Mouse (Mus musculus): ENCODE results near the gene Pkp1.

The Pkp1 gene

GRCm38 (mm10) chr1:135918644-135919407 is at the start of gene Pkp1:
Gene Pkp1 (minus strand): TSS chr1:135919207.
- no peak for DNase-seq

GRCm38 (mm10) chr1:135967739-135968138 is 48.7 kb upstream of the Pkp1 start:
- DNase-seq = no peak

GRCm38 (mm10) chr1:135964561-135964960 is 45.6 kb upstream of the Pkp1 start:
- no peak for DNase-seq

GRCm38 (mm10) chr1:135963177-135963576 is 44.2 kb upstream of the Pkp1 start:
- DNase-seq = no peak

DNA sequence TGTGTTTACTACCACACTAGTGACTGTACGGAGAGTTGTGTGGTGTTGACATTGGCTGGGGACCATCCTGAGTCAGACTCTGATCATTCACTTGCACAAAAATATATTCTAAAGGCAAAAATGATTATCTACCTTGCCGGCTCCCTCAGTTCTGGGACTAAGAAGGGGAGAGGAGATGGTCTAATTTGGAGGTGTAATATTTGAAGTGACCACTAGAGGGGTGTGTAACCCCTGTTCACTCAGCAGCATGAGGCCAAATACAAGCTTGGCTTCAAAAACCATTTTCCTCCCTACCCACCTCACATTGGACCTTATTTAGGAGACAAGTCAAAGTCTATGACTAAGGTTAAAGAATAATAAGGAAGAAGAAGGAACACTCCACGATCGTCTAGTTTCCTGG is 39.5 kb upstream of the Pkp1 start:
- peak; percentile 44 for DNase-seq

GRCm38 (mm10) chr1:135948871-135949270 is 29.9 kb upstream of the Pkp1 start:
- no peak for DNase-seq

DNA sequence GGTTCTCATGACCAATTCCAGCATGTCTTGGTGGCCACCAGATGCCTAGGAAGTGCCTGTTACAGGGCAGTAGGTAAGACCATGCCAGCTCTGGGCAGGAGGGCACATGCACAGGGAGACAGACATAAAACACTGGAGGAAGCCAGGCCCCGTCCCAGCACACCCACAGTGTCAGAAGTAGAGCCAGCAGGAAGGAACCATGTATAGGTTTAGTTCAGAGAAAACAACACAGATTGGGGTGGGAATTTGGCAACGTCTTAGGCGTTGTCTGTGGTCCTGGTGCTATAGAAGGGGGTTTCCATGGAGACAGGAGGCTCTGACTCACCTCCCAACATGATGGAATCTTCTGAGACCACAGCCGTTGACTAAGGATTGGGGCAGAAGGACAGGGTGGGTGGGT is 27.2 kb upstream of the Pkp1 start:
- DNase-seq = no peak

GRCm38 (mm10) chr1:135945711-135946110 is 26.7 kb upstream of the Pkp1 start:
- DNase-seq = peak; percentile 64

DNA sequence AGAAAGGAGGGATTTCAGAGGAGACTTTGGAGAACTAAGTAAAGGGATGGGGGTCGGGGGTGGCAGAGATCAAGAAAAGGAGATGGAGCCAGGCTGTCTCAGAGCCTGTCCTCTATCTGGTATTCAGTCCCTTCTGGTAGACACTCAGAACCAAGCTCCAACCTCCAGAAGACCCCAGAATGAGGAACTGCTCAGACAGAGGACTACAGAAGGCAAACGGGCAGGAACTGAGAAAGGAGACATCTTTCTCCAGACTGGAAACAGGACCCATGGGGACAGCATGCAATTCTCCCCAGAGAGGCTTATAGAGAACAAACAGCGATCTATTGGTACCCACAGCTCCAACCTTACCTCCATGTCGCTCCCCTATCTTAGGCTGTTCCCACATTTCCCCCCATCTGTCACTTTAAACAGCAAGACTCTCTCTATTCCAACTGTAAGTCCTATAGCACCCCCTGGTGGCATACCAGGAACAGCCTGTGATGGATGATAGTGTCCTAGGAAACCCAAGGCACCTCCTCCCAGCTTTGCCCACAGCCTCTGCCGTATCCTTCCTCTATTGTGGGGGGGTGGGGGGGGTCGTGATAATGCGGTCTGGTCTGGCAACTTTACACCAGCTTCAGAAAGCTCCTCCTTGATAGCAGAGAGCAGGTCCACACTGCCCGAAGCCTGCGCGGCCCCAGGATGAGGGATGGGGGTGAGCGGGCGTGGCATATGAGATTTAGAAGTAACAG is 25.7 kb upstream of the Pkp1 start:
- peak; percentile 79 for DNase-seq

DNA sequence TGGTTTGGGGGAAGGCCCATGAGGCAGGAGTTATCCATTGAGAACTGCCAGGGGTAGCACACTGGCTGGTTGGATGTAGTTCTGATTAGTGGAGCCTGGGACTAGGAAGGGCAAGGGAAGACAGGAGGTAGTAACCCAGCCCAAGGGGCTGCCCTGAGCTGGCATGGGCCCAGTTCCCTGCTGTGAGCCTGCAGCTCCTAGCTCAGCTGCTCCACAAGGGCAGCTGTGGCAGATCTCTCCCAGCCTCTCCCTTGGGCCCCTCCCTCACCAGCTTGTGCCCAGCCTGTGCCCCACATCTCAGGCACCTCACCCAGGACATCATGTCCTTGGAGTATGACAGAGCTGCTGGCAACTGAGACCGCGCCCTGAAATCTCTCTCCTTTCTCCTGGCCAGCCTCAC is 24.7 kb upstream of the Pkp1 start:
- DNase-seq = no peak

DNA sequence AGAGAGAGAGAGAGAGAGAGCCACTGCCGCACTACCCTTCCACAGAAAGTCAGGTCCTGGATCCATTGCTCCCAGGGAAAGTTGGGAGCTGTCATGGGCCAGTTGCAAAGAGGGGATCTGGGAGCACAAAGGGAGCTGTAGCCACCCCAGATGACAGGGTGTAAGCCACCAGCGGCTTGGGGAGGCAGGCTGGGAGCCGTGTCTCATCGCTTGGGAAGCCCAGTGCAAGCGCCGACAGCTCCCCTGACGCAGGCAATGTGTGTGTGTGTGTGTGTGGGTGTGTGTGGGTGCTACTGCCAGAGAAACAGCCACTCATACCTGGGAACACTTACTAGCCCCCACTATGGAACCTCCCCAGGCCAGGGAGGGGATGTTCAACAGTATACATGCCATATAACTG is 23.1 kb upstream of the Pkp1 start:
- no peak for DNase-seq

DNA sequence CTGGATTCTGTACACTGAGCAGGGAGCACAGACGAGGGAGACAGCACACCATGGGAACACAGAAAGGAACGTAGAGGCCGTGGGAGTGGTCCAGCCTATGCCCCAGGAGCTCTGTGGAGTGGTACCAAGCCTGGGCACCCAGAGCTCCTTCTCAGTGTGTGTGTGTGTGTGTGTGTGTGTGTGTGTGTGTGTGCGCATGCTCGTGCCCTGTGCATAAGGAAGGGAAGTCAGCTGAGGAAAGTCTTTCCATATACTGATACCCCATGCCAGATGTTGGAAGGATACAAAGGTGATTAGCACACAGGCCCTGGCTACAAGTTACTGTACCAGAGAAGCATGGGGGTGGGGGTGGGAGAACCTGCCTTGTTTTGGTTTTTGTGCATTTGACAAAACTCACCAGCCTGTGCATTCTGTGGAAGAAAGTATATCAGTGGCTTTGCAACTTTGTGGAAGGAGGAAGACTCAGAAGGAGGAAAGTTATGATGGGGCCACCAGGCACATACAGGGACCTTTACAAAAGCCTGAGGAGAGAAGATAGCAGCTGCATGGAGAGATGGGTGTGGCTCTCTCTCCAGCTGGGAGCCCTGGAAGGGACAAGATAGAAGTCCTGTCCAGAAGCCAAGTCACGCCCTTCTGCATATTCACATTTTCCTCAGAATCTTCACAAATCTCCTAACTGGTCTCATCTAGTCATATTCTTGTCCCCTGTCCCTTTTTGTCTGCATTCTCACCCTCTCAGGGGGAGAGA is 22.4 kb upstream of the Pkp1 start:
- no peak for DNase-seq

DNA sequence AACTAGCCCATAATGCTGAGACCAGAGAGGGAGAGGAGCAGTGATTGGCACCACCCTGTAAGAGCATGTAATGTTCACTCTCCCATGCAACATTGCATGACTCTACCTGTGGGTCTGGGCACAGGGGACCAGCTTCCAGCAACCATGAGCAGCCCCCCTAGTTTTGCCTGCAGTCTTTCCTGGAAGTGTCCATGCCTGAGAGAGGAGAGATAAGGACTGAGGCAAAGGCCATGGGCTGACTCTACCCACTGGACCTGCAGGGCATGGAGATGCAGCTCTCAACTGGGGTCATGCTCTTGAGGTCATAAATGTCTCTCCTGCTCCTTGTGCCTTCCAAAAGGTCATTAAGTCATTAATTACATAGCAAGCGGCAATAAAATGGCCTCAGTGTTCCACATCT is 17.1 kb upstream of the Pkp1 start:
- DNase-seq = no peak

DNA sequence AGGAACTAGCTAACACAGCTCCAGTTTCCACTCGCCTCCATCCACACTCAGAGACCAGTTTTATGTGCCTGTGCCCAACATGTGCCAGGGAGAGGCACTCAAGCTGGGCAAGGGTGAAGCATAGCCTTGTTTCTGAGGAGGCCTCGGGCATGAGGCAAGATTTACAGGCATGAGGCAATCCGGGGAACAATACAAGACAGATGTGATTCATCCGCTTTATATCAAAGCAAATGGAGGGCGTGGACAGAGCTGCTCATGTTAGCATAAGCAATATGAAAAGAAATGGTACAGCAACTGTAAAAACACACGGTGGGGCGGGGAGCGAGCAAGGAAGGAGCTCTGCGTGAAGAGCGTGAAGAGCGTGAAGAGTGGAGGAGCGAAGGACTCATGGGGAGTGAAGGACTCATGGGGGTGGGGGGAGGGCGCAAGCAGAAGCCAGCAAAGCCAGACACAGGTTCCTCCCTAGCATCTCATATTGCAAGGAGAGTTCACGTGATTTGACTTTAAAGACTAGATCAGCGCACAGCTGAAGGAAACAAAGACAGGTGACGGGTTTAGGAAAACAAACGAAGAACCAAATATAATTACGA is 14.8 kb upstream of the Pkp1 start:
- DNase-seq = no peak

GRCm38 (mm10) chr1:135929876-135930275 is 10.9 kb upstream of the Pkp1 start:
- DNase-seq = no peak

GRCm38 (mm10) chr1:135925848-135926247 is 6.8 kb upstream of the Pkp1 start:
- DNase-seq = no peak

DNA sequence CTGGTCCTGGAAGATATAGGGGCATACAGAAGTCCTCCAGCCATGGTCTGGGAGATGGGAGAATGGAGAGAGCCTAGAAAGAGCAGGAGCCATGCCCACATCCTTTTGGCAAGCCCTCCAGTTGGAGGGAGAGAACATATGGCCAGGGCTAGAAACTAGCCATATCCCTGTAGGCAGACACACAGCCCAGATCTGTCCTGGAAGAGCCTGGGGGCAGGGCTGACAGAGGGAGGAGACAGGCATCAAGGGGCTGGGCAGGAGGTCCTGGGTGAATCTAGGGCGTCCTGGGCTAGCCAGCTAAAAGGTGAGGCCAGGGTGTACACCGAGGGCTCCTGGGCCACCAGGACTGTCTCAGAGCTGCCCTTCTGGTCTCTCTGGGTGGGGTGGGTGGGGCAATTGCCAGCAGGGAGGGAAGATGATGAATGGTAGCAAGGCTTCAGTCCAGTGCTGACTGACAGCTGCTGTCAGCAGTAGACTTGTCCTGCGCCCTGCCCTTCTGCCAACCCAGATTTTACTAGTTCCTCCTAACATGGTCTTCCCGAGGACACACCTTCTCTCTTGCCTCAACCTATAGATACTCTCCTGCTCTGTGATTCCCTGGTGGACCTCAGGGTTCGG is 5.5 kb upstream of the Pkp1 start:
- DNase-seq = no peak

GRCm38 (mm10) chr1:135923229-135923628 is 4.2 kb upstream of the Pkp1 start:
- no peak for DNase-seq

DNA sequence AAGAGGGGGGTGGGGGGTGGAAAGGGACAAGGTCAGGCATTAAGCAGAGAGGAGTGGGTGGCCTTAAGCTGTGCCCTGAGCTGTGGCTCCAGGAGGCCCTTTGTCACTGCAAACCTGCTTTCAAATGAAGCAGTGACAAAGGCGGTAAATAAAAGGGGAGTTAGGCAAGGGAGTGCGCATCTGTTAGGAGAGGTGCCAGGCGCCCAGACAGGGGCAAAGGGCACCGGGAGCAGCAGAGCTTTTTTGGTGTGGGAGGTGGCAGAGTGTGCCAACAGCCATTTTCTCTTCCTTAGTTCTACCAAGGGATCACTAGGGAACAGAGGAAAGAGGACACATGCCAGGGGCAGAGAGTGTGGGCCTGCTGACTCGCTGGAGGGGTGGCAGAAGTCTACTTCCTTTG is 1.8 kb downstream of the Pkp1 start:
- DNase-seq = no peak

DNA sequence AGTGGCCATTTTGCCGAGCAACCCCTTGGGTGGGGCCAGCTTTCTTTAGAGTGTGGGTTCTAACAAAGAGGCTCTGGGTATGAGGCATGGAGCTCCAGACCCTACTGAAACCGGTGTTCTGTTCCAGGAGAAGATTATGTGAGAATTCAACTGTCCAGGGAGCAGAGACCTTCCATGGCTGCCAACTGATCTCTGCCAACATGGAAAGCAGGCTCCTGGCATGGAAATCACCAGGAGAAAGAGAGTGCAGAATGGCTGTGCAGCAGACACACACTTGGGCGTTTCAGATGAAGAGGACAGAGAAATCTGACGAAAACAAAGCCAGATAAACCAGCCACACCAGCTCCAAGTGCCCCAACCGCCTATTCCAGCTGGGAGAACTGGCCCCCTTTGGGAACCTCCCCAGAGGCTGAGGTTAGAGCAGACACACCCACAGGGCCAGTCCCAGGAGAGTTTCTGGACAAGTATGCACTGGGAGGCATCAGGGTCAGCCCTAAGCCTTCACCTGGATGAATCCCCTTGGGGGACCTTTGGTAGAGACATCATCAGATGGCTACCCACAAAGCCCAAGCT is 2.4 kb downstream of the Pkp1 start:
- DNase-seq = no peak

DNA sequence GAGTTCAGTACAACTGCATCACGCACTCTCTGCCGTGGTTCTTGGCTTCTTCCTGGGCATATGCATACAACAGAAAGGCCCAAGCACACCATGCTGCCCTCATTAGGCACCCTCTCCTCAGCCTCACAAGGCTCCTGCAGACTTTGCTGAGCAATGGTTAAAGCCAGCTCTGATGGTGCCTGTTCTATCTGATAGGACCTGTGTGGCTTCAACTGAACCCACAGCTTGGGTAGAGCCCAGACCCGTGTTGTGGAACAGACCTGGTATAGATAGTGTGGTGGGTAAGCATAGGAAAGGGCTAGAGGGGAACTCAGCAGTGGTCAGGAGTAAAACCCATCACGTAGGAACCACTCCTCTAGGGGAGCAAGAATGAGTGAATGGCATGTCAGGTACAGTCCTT is 5.3 kb downstream of the Pkp1 start:
- no peak for DNase-seq

DNA sequence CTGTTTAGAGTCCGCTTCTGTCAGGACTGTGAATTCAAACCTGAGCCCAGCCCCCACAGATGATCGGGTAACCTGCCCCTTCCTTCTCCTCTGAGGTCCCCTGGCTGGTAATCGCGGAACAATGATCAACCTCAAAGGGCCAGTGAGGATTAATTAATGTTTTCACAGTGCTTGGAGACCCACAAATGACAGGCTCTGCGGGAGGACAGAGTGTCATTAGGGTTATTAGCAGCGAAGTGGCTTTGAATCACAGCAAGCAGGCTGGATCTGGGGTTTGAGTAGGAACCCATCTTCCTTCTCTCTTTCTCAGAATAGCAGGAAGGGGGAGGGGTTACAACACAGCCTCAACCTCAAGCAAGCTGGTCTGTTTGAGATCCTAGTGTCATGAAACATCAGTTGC is 9.6 kb downstream of the Pkp1 start:
- no peak for DNase-seq

- DNase-seq = no peak
Observed at GRCm38 (mm10) chr1:135906736-135907135, 12.3 kb downstream of the Pkp1 start.

All from kidney, postnatal 14 days (tissue).